Mouse (Mus musculus) cerebellum, adult (tissue): ENCODE measurements around the gene Tmprss11d.
"Not testable (repeated sequence)": the region's sequence is repeated elsewhere in the genome, so short reads cannot be mapped to it uniquely, and the experiment has no call there.

Experiments
- ATAC-seq: cut with Nextera tagmentation; 2 replicates; pipeline ENCODE4 v1.9.2; 2017; ENCODE audit warnings: mild to moderate bottlenecking, moderate library complexity, mixed read lengths; ENCODE audit not compliant: insufficient number of reproducible peaks, low FRiP score, low TSS enrichment

The Tmprss11d gene

GRCm38 (mm10) chr5:86373320-86373719, at the start of gene Tmprss11d:
Gene Tmprss11d, minus strand, starts transcription at chr5:86373420.
- no peak for ATAC-seq

- no peak for ATAC-seq
These were observed 48.3 kb upstream of the Tmprss11d start for GRCm38 (mm10) chr5:86421323-86422028.

GRCm38 (mm10) chr5:86419494-86419893, 46.3 kb upstream of the Tmprss11d start:
- ATAC-seq, result no peak

GRCm38 (mm10) chr5:86414280-86414679, 41.1 kb upstream of the Tmprss11d start:
- no peak for ATAC-seq

GRCm38 (mm10) chr5:86410815-86411214, 37.6 kb upstream of the Tmprss11d start:
- ATAC-seq, result peak; percentile 36; the same call in 1 of the 2 replicates

- no peak for ATAC-seq
These were observed 34.7 kb upstream of the Tmprss11d start for GRCm38 (mm10) chr5:86407941-86408340.

GRCm38 (mm10) chr5:86407191-86407590, 34.0 kb upstream of the Tmprss11d start:
- no peak for ATAC-seq

- ATAC-seq, result peak; percentile 97
These were observed 13.7 kb downstream of the Tmprss11d start for GRCm38 (mm10) chr5:86359412-86359985.

- ATAC-seq, result peak; percentile 64
These were observed 20.3 kb downstream of the Tmprss11d start for GRCm38 (mm10) chr5:86352966-86353365.

- ATAC-seq, result not testable (repeated sequence)
These were observed 54.9 kb downstream of the Tmprss11d start for GRCm38 (mm10) chr5:86318018-86318956.

GRCm38 (mm10) chr5:86306116-86306515, 67.1 kb downstream of the Tmprss11d start:
- peak; percentile 83 for ATAC-seq

GRCm38 (mm10) chr5:86303877-86304276, 69.3 kb downstream of the Tmprss11d start:
- ATAC-seq, result peak; percentile 71

- no peak for ATAC-seq
These were observed 84.0 kb downstream of the Tmprss11d start, which contains the start of gene Tmprss11c for GRCm38 (mm10) chr5:86289208-86289607. Gene Tmprss11c, minus strand, starts transcription at chr5:86289308.
